Mouse (Mus musculus): ENCODE data around the gene Cc2d2b.

GRCm38 (mm10) chr19:40746603-40747002 lies 1.9 kb upstream of the Cc2d2b start:
- TF ChIP-seq CTCF (IDR thresholded peaks at IDR 0.05; ENCODE audit: low read depth) (peak; percentile 38), EP300 (optimal IDR thresholded peaks at IDR 0.05) (no peak)
